Mouse (Mus musculus): ENCODE data around the gene Pax7.

DNA sequence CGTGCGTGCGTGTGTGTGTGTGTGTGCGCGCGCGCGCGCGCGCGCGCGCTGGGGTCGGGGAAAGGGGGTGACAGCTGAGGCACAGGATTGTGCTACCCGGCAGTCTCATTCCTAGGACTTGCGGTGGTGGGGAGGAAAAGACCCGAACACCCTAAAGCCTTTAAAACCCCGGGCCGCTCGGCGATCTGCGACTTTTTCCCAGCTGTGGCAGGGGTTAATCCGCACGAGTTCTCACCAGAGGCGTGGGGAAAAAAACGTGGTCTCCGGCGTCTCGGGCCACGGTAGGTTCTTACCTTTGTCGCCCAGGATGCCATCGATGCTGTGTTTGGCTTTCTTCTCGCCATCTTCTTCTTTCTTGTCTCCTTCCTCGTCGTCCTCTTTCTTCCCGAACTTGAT, 5.0 kb downstream of the Pax7 start:
- no peak for TF ChIP-seq GATA1 (IDR thresholded peaks at IDR 0.05; ENCODE audit: low read length)
- TF ChIP-seq TAL1 (IDR thresholded peaks at IDR 0.05; ENCODE audit: low read length) = no peak

Data from erythroblast, embryonic 14.5 days (primary cell).